Mouse (Mus musculus): Measurements from ENCODE around the gene Nupl1. TPM values are rescaled to one million over a fixed set of nuclear protein-coding genes. Genes with fewer than 3 reads are reported as not detected.

The Nupl1 gene
- total RNA-seq, 2 experiments from 2014 or later = not detected

- DNase-seq (ENCODE audit: low spot score in 2 of 2) = no peak
Observed at GRCm38 (mm10) chr14:60170845-60171610, 80.2 kb downstream of the Nupl1 start.

- DNase-seq (ENCODE audit: low spot score in 2 of 2) = no peak
Observed at GRCm38 (mm10) chr14:60163367-60163766, 87.9 kb downstream of the Nupl1 start.

- DNase-seq (ENCODE audit: low spot score in 2 of 2) = no peak
Observed at GRCm38 (mm10) chr14:60152373-60152772, 98.9 kb downstream of the Nupl1 start.

DNA sequence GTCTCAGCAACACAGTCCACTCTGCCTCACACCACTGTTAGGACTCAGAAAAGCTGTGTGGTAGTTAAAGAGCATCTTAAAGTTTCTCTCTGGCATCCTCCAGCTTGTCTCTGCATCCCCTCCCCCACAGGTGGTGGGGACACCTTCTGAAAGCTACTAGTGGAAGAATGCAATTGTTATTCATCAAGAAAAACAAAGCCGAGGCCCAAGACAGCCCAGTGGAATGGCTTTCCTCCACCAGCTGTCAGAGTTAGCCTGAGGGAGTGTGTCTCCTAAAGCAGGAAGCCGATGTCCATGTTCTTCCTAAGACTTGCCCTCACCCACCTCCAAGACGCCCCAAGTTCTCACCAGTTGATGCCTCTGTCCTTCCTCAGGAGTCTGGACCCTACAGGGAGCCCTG lies 102.3 kb downstream of the Nupl1 start:
- DNase-seq (ENCODE audit: low spot score in 2 of 2) = no peak

DNA sequence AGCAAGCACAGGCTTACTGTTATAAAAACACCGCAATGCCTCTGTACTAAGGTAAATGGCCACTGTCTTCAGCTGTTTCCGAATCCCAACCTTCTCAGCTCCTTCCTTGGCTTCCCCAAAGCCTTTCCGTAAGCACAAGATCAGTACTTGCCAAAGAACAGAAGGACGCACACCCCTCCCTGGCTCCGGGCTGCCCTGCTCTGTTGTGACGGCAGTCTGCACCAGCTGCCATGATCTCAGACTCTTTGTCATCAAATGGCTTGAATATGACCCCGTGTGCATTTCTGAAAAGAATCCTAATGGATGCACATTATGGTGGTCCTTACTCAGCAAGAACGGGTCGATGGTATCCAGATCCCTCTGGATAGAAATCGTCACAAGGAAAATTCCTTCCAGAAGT lies 108.0 kb downstream of the Nupl1 start:
- no peak for DNase-seq (ENCODE audit: low spot score in 2 of 2)

- no peak for DNase-seq (ENCODE audit: low spot score in 2 of 2)
Observed at GRCm38 (mm10) chr14:60138339-60138738, 112.9 kb downstream of the Nupl1 start.

DNA sequence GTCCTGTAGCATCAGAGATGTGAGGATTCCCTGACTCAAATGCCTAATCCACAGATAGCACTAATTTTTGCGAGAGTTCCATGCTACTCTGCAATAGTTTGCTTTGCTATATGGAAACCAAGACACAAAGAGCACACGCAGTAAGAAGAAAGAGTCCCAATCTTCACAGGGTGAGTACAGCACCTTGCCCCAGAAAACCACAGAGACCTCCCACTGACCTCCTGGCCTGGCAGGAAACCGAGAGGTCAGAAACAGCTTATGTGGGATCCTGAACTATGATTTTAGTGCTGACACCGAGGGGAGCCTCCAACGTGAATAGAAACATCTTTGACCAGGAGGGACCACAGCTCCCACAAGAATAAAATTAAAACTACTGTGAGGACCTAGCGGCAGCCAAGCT lies 113.4 kb downstream of the Nupl1 start:
- DNase-seq (ENCODE audit: low spot score in 2 of 2) = no peak

DNA sequence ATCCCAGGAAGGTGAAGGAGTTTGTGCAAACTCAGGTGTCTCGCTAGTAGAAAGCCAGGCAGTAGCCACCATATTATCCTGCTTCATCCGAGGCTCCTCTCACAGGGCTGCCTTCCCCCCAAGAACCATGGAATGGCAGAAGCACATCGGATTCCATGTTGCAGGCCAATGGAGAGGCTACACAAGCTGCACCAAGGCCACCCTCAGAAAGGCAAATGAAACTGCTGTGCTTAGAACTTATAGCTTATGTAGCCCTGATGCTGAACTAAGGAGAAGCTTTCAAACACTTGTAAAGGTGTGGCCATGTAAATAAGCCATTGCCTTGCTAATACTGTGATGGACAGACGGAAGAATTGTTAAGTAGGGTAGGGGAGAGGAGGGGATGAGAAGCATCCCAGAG lies 115.4 kb downstream of the Nupl1 start:
- no peak for DNase-seq (ENCODE audit: low spot score in 2 of 2)

GRCm38 (mm10) chr14:60134720-60135119 lies 116.5 kb downstream of the Nupl1 start:
- no peak for DNase-seq (ENCODE audit: low spot score in 2 of 2)

Small RNA genes within 50 kb of the gene (microRNA-seq; reads per million reads assigned to microRNA genes)
- 0 reads per million in 2 experiments for gene Mir719

Other genes starting within 250 kb of the Nupl1 start
- gene Atp8a2, start 54.3 kb downstream of the Nupl1 start, total RNA-seq (2021) = 10 to 100 TPM; 63.7 to 65.5 TPM
- 10 to 100 TPM; 70.3 to 75.6 TPM for gene Gm49336, start 76 bp upstream of the Nupl1 start, total RNA-seq (2021)
- 100 to 1,000 TPM; 119 TPM for gene Mtmr6, start 13.8 kb upstream of the Nupl1 start, total RNA-seq (2021)
- gene Amer2, start 121.8 kb upstream of the Nupl1 start, total RNA-seq (2021) = 10 to 100 TPM; 42.4 to 44.1 TPM

All from left cerebral cortex, adult 18-20 months (tissue).